Mouse (Mus musculus): ENCODE data around the gene Tbk1.

DNA sequence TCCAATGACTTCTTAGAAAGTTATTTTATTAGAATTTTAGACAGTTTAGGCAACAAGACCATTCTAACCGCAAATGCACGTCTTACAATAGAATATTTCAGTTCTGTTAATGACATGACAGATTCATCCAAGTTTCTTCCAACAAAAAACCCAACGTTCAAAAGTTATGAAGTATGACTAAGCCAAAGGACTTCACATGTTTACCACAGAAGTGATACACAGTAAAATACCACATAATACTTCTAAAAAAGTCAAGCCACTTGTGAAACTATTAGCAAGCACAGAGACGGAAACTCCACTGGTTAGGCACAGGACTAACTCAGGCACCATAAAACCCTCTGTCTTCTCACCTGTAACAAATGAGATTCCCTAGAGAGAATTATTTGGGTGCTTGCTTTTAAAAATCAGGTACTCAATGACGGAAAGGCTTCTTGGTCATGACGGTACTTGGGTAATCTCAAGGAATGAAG, 819 bp upstream of the Tbk1 start:
- TF ChIP-seq POLR2A (IDR thresholded peaks at IDR 0.05; ENCODE audit: borderline replicate concordance, extremely low read depth, insufficient read depth, insufficient read length, poor library complexity, severe bottlenecking) (no peak), CTCF (IDR thresholded peaks at IDR 0.05; ENCODE audit: borderline replicate concordance, extremely low read depth, insufficient read depth, insufficient read length) (no peak)

Data from brain, embryonic 14.5 days (tissue).